In genomic region chr17:25273706-25274501, GRCm38 (mm10) we compare ENCODE assay signal across 8 mouse cellular contexts. TPM values are rescaled to one million over a fixed set of nuclear protein-coding genes. Genes with fewer than 3 reads are reported as not detected.
A peak's percentile ranks its signal among the peaks of the same experiment; 100 is the strongest.
DNase-seq lines count a peak whose midpoint lies in the region; ATAC-seq and TF ChIP-seq lines count a peak whose summit lies in the region.

No protein-coding gene starts in this region.

- no peak; a peak in 2 of 4 replicates for TF ChIP-seq EP300 in MEL (IDR thresholded peaks at IDR 0.05; ENCODE audit: low read depth in 1 of 2, low read length in 2 of 2)

- H3K27me3 ChIP-seq in MEL (ENCODE audit: control insufficient read depth in 1 of 2, insufficient read depth in 2 of 2, low read length in 2 of 2), result no peaks in the 10 kb centered on the region
- no peaks in the 10 kb centered on the region for H3K27me3 ChIP-seq in cerebellum, adult 2 months (ENCODE audit: control insufficient read depth, insufficient read depth, low read length)
- H3K27me3 ChIP-seq in forebrain, postnatal 0 days (ENCODE audit: insufficient read depth, low read length), result no peaks in the 10 kb centered on the region
- H3K27me3 ChIP-seq in lung, embryonic 16.5 days (ENCODE audit: control insufficient read depth, insufficient read depth, low read depth, low read length), result no peaks in the 10 kb centered on the region

- TF ChIP-seq CTCF in MEL (IDR thresholded peaks at IDR 0.05 in 2 of 3, conservative IDR thresholded peaks at IDR 0.05 in 1 of 3; ENCODE audit: control insufficient read depth in 1 of 3, insufficient read depth in 1 of 3, low read depth in 2 of 3, low read length in 3 of 3, poor library complexity in 1 of 3, severe bottlenecking in 1 of 3), result peak; percentile 45 to 69 (median 63)
- peak; percentile 33; the same call in 1 of the 2 replicates for TF ChIP-seq CTCF in cerebellum, adult 2 months (IDR thresholded peaks at IDR 0.05; ENCODE audit: borderline replicate concordance, insufficient read depth, low read depth, low read length)
- TF ChIP-seq CTCF in forebrain, postnatal 0 days (IDR thresholded peaks at IDR 0.05; ENCODE audit: low read depth), result peak; percentile 84

- 1% methylated on average over 45 of the region's 45 CpGs for WGBS in cerebellum, adult 2 months
- WGBS in forebrain, postnatal 0 days, result 2% methylated on average over 41 of the region's 45 CpGs
- WGBS in lung, embryonic 16.5 days, result 1% methylated on average over 37 of the region's 45 CpGs

- H3K9ac ChIP-seq in MEL (ENCODE audit: control insufficient read depth, low read depth, low read length, poor library complexity, severe bottlenecking), result peak overlapping the region; percentile 95
- peak overlapping the region; percentile 99 for H3K9ac ChIP-seq in forebrain, postnatal 0 days
- H3K9ac ChIP-seq in lung, embryonic 16.5 days (ENCODE audit: low read length), result peak overlapping the region; percentile 93

- H3K9me3 ChIP-seq in MEL (replicated peaks; ENCODE audit: insufficient read depth, low read length), result no peaks in the 10 kb centered on the region
- H3K9me3 ChIP-seq in forebrain, postnatal 0 days (ENCODE audit: low read length), result no peaks in the 10 kb centered on the region
- no peaks in the 10 kb centered on the region for H3K9me3 ChIP-seq in lung, embryonic 16.5 days (ENCODE audit: control insufficient read depth, low read length)

- peaks cover 45% of the 10 kb centered on the region for H3K79me2 ChIP-seq in MEL (ENCODE audit: control insufficient read depth, insufficient read depth, low read length, poor library complexity)

- ATAC-seq in forebrain, postnatal 0 days, result peak; percentile 84
- peak; percentile 88 for ATAC-seq in lung, embryonic 16.5 days (ENCODE audit: low read depth)

- TF ChIP-seq POLR2A in MEL (IDR thresholded peaks at IDR 0.05; ENCODE audit: control insufficient read depth in 1 of 2, insufficient read depth in 1 of 2, low read depth in 1 of 2, low read length in 2 of 2, poor library complexity in 1 of 2), result peak in 1 of 2 experiments; percentile 57; a peak in 1 of 4 replicates
- 0 out of 2 replicates have a peak, but pooled peaks have one; percentile 5 for TF ChIP-seq POLR2A in cerebellum, adult 2 months (IDR thresholded peaks at IDR 0.05; ENCODE audit: borderline replicate concordance, insufficient read depth, low read length)

- DNase-seq in MEL (ENCODE audit: low read depth, low spot score), result peak; percentile 99
- DNase-seq in cerebellum, adult 2 months, result peak; percentile 96 to 99
- peak; percentile 100 for DNase-seq in forebrain, postnatal 0 days
- DNase-seq in heart, postnatal 4 days, result peak; percentile 97
- DNase-seq in layer of hippocampus, adult 8-10 months (ENCODE audit: low spot score in 2 of 2), result peak; percentile 92 to 98
- peak; percentile 76 for DNase-seq in ovary, postnatal 10 days (ENCODE audit: low spot score)
- DNase-seq in thymus, postnatal 10 days (ENCODE audit: low spot score in 2 of 2), result peak; percentile 93 to 95

- TF ChIP-seq RAD21 in MEL (IDR thresholded peaks at IDR 0.05; ENCODE audit: low read depth, low read length), result peak; percentile 2; the same call in 1 of the 2 replicates

- peaks cover 9 to 18% of the 10 kb centered on the region in 2 experiments for H3K36me3 ChIP-seq in MEL (ENCODE audit: control insufficient read depth in 1 of 2, insufficient read depth in 2 of 2, low read length in 2 of 2)
- H3K36me3 ChIP-seq in forebrain, postnatal 0 days (ENCODE audit: insufficient read depth), result peaks cover 9% of the 10 kb centered on the region
- H3K36me3 ChIP-seq in lung, embryonic 16.5 days (ENCODE audit: control insufficient read depth, insufficient read depth, low read length), result 0 out of 2 replicates have a peak, but pooled peaks cover 3% of the 10 kb centered on the region

- H3K4me3 ChIP-seq in MEL (ENCODE audit: control insufficient read depth in 1 of 2, insufficient read depth in 1 of 2, low read depth in 2 of 2, low read length in 2 of 2), result peak overlapping the region; percentile 81 to 91
- peak overlapping the region; percentile 63 for H3K4me3 ChIP-seq in cerebellum, adult 2 months (replicated peaks; ENCODE audit: insufficient read depth, low read depth, low read length)
- peak overlapping the region; percentile 94 for H3K4me3 ChIP-seq in forebrain, postnatal 0 days (ENCODE audit: low read depth, low read length)
- H3K4me3 ChIP-seq in lung, embryonic 16.5 days (ENCODE audit: low read length), result peak overlapping the region; percentile 67

- peaks cover 9 to 32% of the 10 kb centered on the region in 2 experiments for H3K4me1 ChIP-seq in MEL (ENCODE audit: control insufficient read depth in 1 of 2, insufficient read depth in 2 of 2, low read length in 2 of 2)
- H3K4me1 ChIP-seq in cerebellum, adult 2 months (ENCODE audit: control insufficient read depth, insufficient read depth, low read length), result peaks cover 11% of the 10 kb centered on the region; the same call in 1 of the 2 replicates
- H3K4me1 ChIP-seq in forebrain, postnatal 0 days (ENCODE audit: insufficient read depth), result peaks cover 21% of the 10 kb centered on the region
- H3K4me1 ChIP-seq in lung, embryonic 16.5 days (replicated peaks; ENCODE audit: control insufficient read depth, insufficient read depth, low read length), result peaks cover 16% of the 10 kb centered on the region

- H3K27ac ChIP-seq in MEL (ENCODE audit: control insufficient read depth, low read depth, low read length), result peak overlapping the region; percentile 96
- peak overlapping the region; percentile 94 for H3K27ac ChIP-seq in cerebellum, adult 2 months (ENCODE audit: insufficient read depth, low read length)
- peak overlapping the region; percentile 98 for H3K27ac ChIP-seq in forebrain, postnatal 0 days (ENCODE audit: low read depth, low read length)
- H3K27ac ChIP-seq in lung, embryonic 16.5 days (ENCODE audit: low read length), result peak overlapping the region; percentile 97

- H3K4me2 ChIP-seq in forebrain, postnatal 0 days (ENCODE audit: low read depth), result peak overlapping the region; percentile 89
- peak overlapping the region; percentile 47 for H3K4me2 ChIP-seq in lung, embryonic 16.5 days (ENCODE audit: low read depth, low read length)

TF ChIP-seq in MEL, 35 proteins besides CTCF, POLR2A, EP300 and RAD21 (continues in another document):
- TF ChIP-seq MAX (IDR thresholded peaks at IDR 0.05; ENCODE audit: low read length) (peak; percentile 86), RCOR1 (IDR thresholded peaks at IDR 0.05; ENCODE audit: low read depth, low read length) (no peak)

RNA-seq across cellular contexts. Expression of gene Ube2i, which starts 0.5 kb away (rescaled TPM):
- 457 and 464 TPM in 2 replicates for total RNA-seq in MEL (2012; rRNA removed)
- polyA plus RNA-seq in MEL (2012; ENCODE audit: insufficient read depth in 1 of 2, insufficient read length in 2 of 2, low read depth in 1 of 2, low replicate concordance in 2 of 2, missing spikeins in 1 of 2), result 100 to 1,000 TPM in 1 of 2 experiments, not detected in 1; 564 TPM
- 253 and 255 TPM in 2 replicates for polyA plus RNA-seq in cerebellum, adult 2 months (2012; rRNA removed)
- total RNA-seq in forebrain, postnatal 0 days (2014; rRNA removed), result 508 and 550 TPM in 2 replicates
- 439 and 486 TPM in 2 replicates for polyA plus RNA-seq in forebrain, postnatal 0 days (2015; fragmentation: Nextera tagmentation; extraction: Ambion mirVana)
- total RNA-seq in heart, postnatal 4 days (2021), result 100 to 1,000 TPM; 219 to 221 TPM
- 100 to 1,000 TPM; 212 to 231 (median 228) TPM for total RNA-seq in layer of hippocampus, adult 8-10 months (2022)
- 625 and 662 TPM in 2 replicates for polyA plus RNA-seq in lung, embryonic 16.5 days (2015; fragmentation: Nextera tagmentation; extraction: Ambion mirVana)

RNA-seq across cellular contexts. Expression of gene Baiap3, which starts 17.7 kb away (rescaled TPM):
- 0.08 and 0.13 TPM in 2 replicates for total RNA-seq in MEL (2012; rRNA removed)
- polyA plus RNA-seq in MEL (2012; ENCODE audit: insufficient read depth in 1 of 2, insufficient read length in 2 of 2, low read depth in 1 of 2, low replicate concordance in 2 of 2, missing spikeins in 1 of 2), result under 1 TPM in 1 of 2 experiments, not detected in 1; 0.14 TPM
- 24.4 and 26.5 TPM in 2 replicates for polyA plus RNA-seq in cerebellum, adult 2 months (2012; rRNA removed)
- 30.2 and 70.8 TPM in 2 replicates for total RNA-seq in forebrain, postnatal 0 days (2014; rRNA removed)
- polyA plus RNA-seq in forebrain, postnatal 0 days (2015; fragmentation: Nextera tagmentation; extraction: Ambion mirVana), result 8.2 and 16.2 TPM in 2 replicates
- under 1 TPM; 0.14 to 0.31 TPM for total RNA-seq in heart, postnatal 4 days (2021)
- 10 to 100 TPM in 3 of 4 experiments, 1 to 10 TPM in 1; 9.6 to 16.7 (median 11.0) TPM for total RNA-seq in layer of hippocampus, adult 8-10 months (2022)
- 1.3 and 1.6 TPM in 2 replicates for polyA plus RNA-seq in lung, embryonic 16.5 days (2015; fragmentation: Nextera tagmentation; extraction: Ambion mirVana)

RNA-seq across cellular contexts. Expression of gene Prss34, which starts 24.3 kb away (rescaled TPM):
- not detected in 2 replicates for total RNA-seq in MEL (2012; rRNA removed)
- polyA plus RNA-seq in MEL (2012; ENCODE audit: insufficient read depth in 1 of 2, insufficient read length in 2 of 2, low read depth in 1 of 2, low replicate concordance in 2 of 2, missing spikeins in 1 of 2), result not detected
- not detected in 2 replicates for polyA plus RNA-seq in cerebellum, adult 2 months (2012; rRNA removed)
- total RNA-seq in forebrain, postnatal 0 days (2014; rRNA removed), result not detected in 2 replicates
- polyA plus RNA-seq in forebrain, postnatal 0 days (2015; fragmentation: Nextera tagmentation; extraction: Ambion mirVana), result not detected in 2 replicates
- total RNA-seq in heart, postnatal 4 days (2021), result 1 to 10 TPM; 1.9 to 2.4 TPM
- not detected for total RNA-seq in layer of hippocampus, adult 8-10 months (2022)
- 0.80 and 0.82 TPM in 2 replicates for polyA plus RNA-seq in lung, embryonic 16.5 days (2015; fragmentation: Nextera tagmentation; extraction: Ambion mirVana)

RNA-seq across cellular contexts. Expression of gene Tsr3, which starts 33.9 kb away (rescaled TPM):
- total RNA-seq in MEL (2012; rRNA removed), result 35.2 and 37.4 TPM in 2 replicates
- polyA plus RNA-seq in MEL (2012; ENCODE audit: insufficient read depth in 1 of 2, insufficient read length in 2 of 2, low read depth in 1 of 2, low replicate concordance in 2 of 2, missing spikeins in 1 of 2), result 10 to 100 TPM in 1 of 2 experiments, not detected in 1; 50.5 TPM
- 40.4 and 42.4 TPM in 2 replicates for polyA plus RNA-seq in cerebellum, adult 2 months (2012; rRNA removed)
- 56.6 and 62.0 TPM in 2 replicates for total RNA-seq in forebrain, postnatal 0 days (2014; rRNA removed)
- 70.0 and 78.6 TPM in 2 replicates for polyA plus RNA-seq in forebrain, postnatal 0 days (2015; fragmentation: Nextera tagmentation; extraction: Ambion mirVana)
- total RNA-seq in heart, postnatal 4 days (2021), result 10 to 100 TPM; 12.7 to 14.0 TPM
- 10 to 100 TPM; 22.9 to 28.4 (median 24.9) TPM for total RNA-seq in layer of hippocampus, adult 8-10 months (2022)
- polyA plus RNA-seq in lung, embryonic 16.5 days (2015; fragmentation: Nextera tagmentation; extraction: Ambion mirVana), result 43.4 and 43.6 TPM in 2 replicates

RNA-seq across cellular contexts. Expression of gene Gnptg, which starts 34.0 kb away (rescaled TPM):
- 7.7 and 8.7 TPM in 2 replicates for total RNA-seq in MEL (2012; rRNA removed)
- 10 to 100 TPM in 1 of 2 experiments, not detected in 1; 10.8 TPM for polyA plus RNA-seq in MEL (2012; ENCODE audit: insufficient read depth in 1 of 2, insufficient read length in 2 of 2, low read depth in 1 of 2, low replicate concordance in 2 of 2, missing spikeins in 1 of 2)
- 131 and 146 TPM in 2 replicates for polyA plus RNA-seq in cerebellum, adult 2 months (2012; rRNA removed)
- total RNA-seq in forebrain, postnatal 0 days (2014; rRNA removed), result 91.3 and 109 TPM in 2 replicates
- 119 and 121 TPM in 2 replicates for polyA plus RNA-seq in forebrain, postnatal 0 days (2015; fragmentation: Nextera tagmentation; extraction: Ambion mirVana)
- total RNA-seq in heart, postnatal 4 days (2021), result 10 to 100 TPM; 11.2 to 14.9 TPM
- total RNA-seq in layer of hippocampus, adult 8-10 months (2022), result 10 to 100 TPM; 70.8 to 79.1 (median 76.3) TPM
- 48.3 and 51.2 TPM in 2 replicates for polyA plus RNA-seq in lung, embryonic 16.5 days (2015; fragmentation: Nextera tagmentation; extraction: Ambion mirVana)

Comparison
In these comparisons a context has a peak if more than half of its experiments do, and no peak if none do; other contexts are left out.
1. Peak in every context shown above with its lines: DNase-seq, ATAC-seq, H3K4me3 ChIP-seq and H3K27ac ChIP-seq.
2. CTCF ChIP-seq: peak in every context shown above with its lines; median percentile 84 in forebrain, postnatal 0 days; 63 in MEL; 33 in cerebellum, adult 2 months.